Mouse (Mus musculus): Measurements from ENCODE around the gene Usp46.

- TF ChIP-seq TAL1 (IDR thresholded peaks at IDR 0.05; ENCODE audit: low read length), result no peak
- no peak for TF ChIP-seq GATA1 (IDR thresholded peaks at IDR 0.05; ENCODE audit: low read length)
These were observed 6.7 kb downstream of the Usp46 start for GRCm38 (mm10) chr5:74061408-74062047.

Data from erythroblast, embryonic 14.5 days (primary cell).